Mouse (Mus musculus) forebrain, postnatal 0 days (tissue): ENCODE measurements at regions not wholly inside any gene's neighbourhood (a gene's known extent, or its start where the extent isn't known, plus 50 kb on each side); places are given as distances from the start of the nearest gene placed in this dataset.
A peak's percentile ranks its signal among the peaks of the same experiment; 100 is the strongest.

ENCODE experiments used
- ATAC-seq: fragments of 200-750 bp; cut with Nextera tagmentation; 2 replicates; pipeline ENCODE4 v1.8.0; 2017; ENCODE audit warnings: mild to moderate bottlenecking, moderate library complexity
- DNase-seq: peaks from one replicate; pipeline ENCODE4 v3.0.0-alpha.2; 2015
- H3K27ac ChIP-seq: fragments of 300-500 bp; sonication (generic); 2 replicates; pipeline ENCODE4 v1.5.1; 2014; ENCODE audit warnings: low read depth, mild to moderate bottlenecking, antibody characterized with exemption, low read length, moderate library complexity, mixed read lengths
- H3K27me3 ChIP-seq: fragments of 300-500 bp; sonication (generic); 2 replicates; pipeline ENCODE4 v1.6.1; 2014; ENCODE audit warnings: mild to moderate bottlenecking, low read length, mixed read lengths; ENCODE audit not compliant: insufficient read depth
- H3K36me3 ChIP-seq: fragments of 300-500 bp; sonication (generic); 2 replicates; pipeline ENCODE4 v1.6.1; 2014; ENCODE audit warnings: mild to moderate bottlenecking, moderate library complexity; ENCODE audit not compliant: insufficient read depth
- H3K4me1 ChIP-seq: fragments of 300-500 bp; sonication (generic); 2 replicates; pipeline ENCODE4 v1.6.1; 2014; ENCODE audit warnings: antibody characterized with exemption; ENCODE audit not compliant: insufficient read depth
- H3K4me2 ChIP-seq: fragments of 300-500 bp; sonication (generic); 2 replicates; pipeline ENCODE4 v1.6.1; 2014; ENCODE audit warnings: low read depth, mild to moderate bottlenecking, moderate library complexity
- H3K4me3 ChIP-seq: fragments of 300-500 bp; sonication (generic); 2 replicates; pipeline ENCODE4 v1.5.1; 2014; ENCODE audit warnings: low read depth, low read length, mixed read lengths
- H3K9ac ChIP-seq: fragments of 300-500 bp; sonication (generic); 2 replicates; pipeline ENCODE4 v1.6.1; 2014; ENCODE audit warnings: mild to moderate bottlenecking
- H3K9me3 ChIP-seq: fragments of 300-500 bp; sonication (generic); 2 replicates; pipeline ENCODE4 v1.6.1; 2016; ENCODE audit warnings: low read length
- CTCF ChIP-seq: sonication (generic); IDR thresholded peaks from 2 replicates; pipeline ENCODE4 v1.5.1; 2016; ENCODE audit warnings: antibody characterized with exemption, control low read depth, low read depth
- WGBS: fragments of 180-500 bp; shearing (Covaris S2); extraction: QIAGEN DNeasy Blood & Tissue Kit; methylation state at CpG from one replicate; pipeline ENCODE4 v1.1.7; 2014; 5-methylcytosine and 5-hydroxymethylcytosine counted together

- TF ChIP-seq CTCF = no peak
- Histone ChIP-seq H3K4me3 (no peak overlapping the region), H3K27ac (no peak overlapping the region), H3K4me2 (no peak overlapping the region), H3K9ac (no peak overlapping the region), H3K4me1 (no peaks in the 10 kb centered on the region), H3K9me3 (0 out of 2 replicates have a peak, but pooled peaks cover 5% of the 10 kb centered on the region), H3K27me3 (no peaks in the 10 kb centered on the region), H3K36me3 (no peaks in the 10 kb centered on the region)
- 74% methylated on average over 3 of the region's 3 CpGs for WGBS
- DNase-seq = no peak
- ATAC-seq = no peak
These were observed 318.3 kb upstream of the Fam92a start for GRCm38 (mm10) chr4:12490066-12490465.

GRCm38 (mm10) chr4:12489358-12489757 lies 317.5 kb upstream of the Fam92a start:
- DNase-seq (peak; percentile 33), ATAC-seq (peak; percentile 29; the same call in 1 of the 2 replicates)
- 56% methylated on average over 6 of the region's 6 CpGs for WGBS
- Histone ChIP-seq H3K4me3 (no peak overlapping the region), H3K27me3 (no peaks in the 10 kb centered on the region), H3K4me2 (no peak overlapping the region), H3K9me3 (0 out of 2 replicates have a peak, but pooled peaks cover 5% of the 10 kb centered on the region), H3K9ac (no peak overlapping the region), H3K4me1 (no peaks in the 10 kb centered on the region), H3K36me3 (no peaks in the 10 kb centered on the region), H3K27ac (no peak overlapping the region)
- no peak for TF ChIP-seq CTCF

- H3K9me3 ChIP-seq = no peaks in the 10 kb centered on the region
- no peak overlapping the region for H3K27ac ChIP-seq
- no peak overlapping the region for H3K4me3 ChIP-seq
- no peak overlapping the region for H3K9ac ChIP-seq
- H3K36me3 ChIP-seq = no peaks in the 10 kb centered on the region
- H3K4me2 ChIP-seq = no peak overlapping the region
- DNase-seq = no peak
- 0 out of 2 replicates have a peak, but pooled peaks cover 3% of the 10 kb centered on the region for H3K4me1 ChIP-seq
- WGBS = 23% methylated on average over 4 of the region's 4 CpGs
- H3K27me3 ChIP-seq = no peaks in the 10 kb centered on the region
- no peak for ATAC-seq
- TF ChIP-seq CTCF = no peak
These were observed 309.7 kb upstream of the Fam92a start for GRCm38 (mm10) chr4:12481481-12481880.

GRCm38 (mm10) chr4:12476717-12477116 lies 304.9 kb upstream of the Fam92a start:
- Histone ChIP-seq H3K27ac (no peak overlapping the region), H3K9ac (no peak overlapping the region), H3K4me3 (no peak overlapping the region), H3K9me3 (no peaks in the 10 kb centered on the region), H3K36me3 (no peaks in the 10 kb centered on the region), H3K27me3 (no peaks in the 10 kb centered on the region), H3K4me2 (no peak overlapping the region), H3K4me1 (0 out of 2 replicates have a peak, but pooled peaks cover 15% of the 10 kb centered on the region)
- DNase-seq (peak; percentile 56), ATAC-seq (no peak)
- no peak for TF ChIP-seq CTCF
- 54% methylated on average over 7 of the region's 7 CpGs for WGBS

GRCm38 (mm10) chr4:12474981-12475568 lies 303.3 kb upstream of the Fam92a start:
- H3K27me3 ChIP-seq = no peaks in the 10 kb centered on the region
- no peak overlapping the region for H3K4me2 ChIP-seq
- H3K9ac ChIP-seq = no peak overlapping the region
- DNase-seq = peak; percentile 66
- peak; percentile 87 for ATAC-seq
- H3K4me1 ChIP-seq = 0 out of 2 replicates have a peak, but pooled peaks cover 15% of the 10 kb centered on the region
- H3K36me3 ChIP-seq = no peaks in the 10 kb centered on the region
- WGBS = 17% methylated on average over 4 of the region's 4 CpGs
- no peaks in the 10 kb centered on the region for H3K9me3 ChIP-seq
- H3K4me3 ChIP-seq = no peak overlapping the region
- peak overlapping the region; percentile 47 for H3K27ac ChIP-seq
- no peak for TF ChIP-seq CTCF

GRCm38 (mm10) chr4:12474421-12474820 lies 302.6 kb upstream of the Fam92a start:
- Histone ChIP-seq H3K9ac (no peak overlapping the region), H3K27me3 (no peaks in the 10 kb centered on the region), H3K36me3 (no peaks in the 10 kb centered on the region), H3K4me1 (0 out of 2 replicates have a peak, but pooled peaks cover 15% of the 10 kb centered on the region), H3K4me2 (no peak overlapping the region), H3K4me3 (no peak overlapping the region), H3K27ac (peak overlapping the region; percentile 47), H3K9me3 (no peaks in the 10 kb centered on the region)
- TF ChIP-seq CTCF = no peak
- peak; percentile 89 for ATAC-seq
- 23% methylated on average over 1 of the region's 1 CpGs for WGBS
- peak; percentile 43 for DNase-seq

GRCm38 (mm10) chr4:12461701-12462100 lies 289.9 kb upstream of the Fam92a start:
- Histone ChIP-seq H3K9me3 (no peaks in the 10 kb centered on the region), H3K27ac (no peak overlapping the region), H3K27me3 (no peaks in the 10 kb centered on the region), H3K36me3 (no peaks in the 10 kb centered on the region), H3K4me3 (no peak overlapping the region), H3K9ac (no peak overlapping the region), H3K4me1 (no peaks in the 10 kb centered on the region), H3K4me2 (no peak overlapping the region)
- no peak for ATAC-seq
- no peak for TF ChIP-seq CTCF
- WGBS = 70% methylated on average over 2 of the region's 2 CpGs
- DNase-seq = no peak
